10 mouse cellular contexts compared by ENCODE assay signal in genomic region chr6:91146443-91147151, GRCm38 (mm10). TPM values are rescaled to one million over a fixed set of nuclear protein-coding genes. Genes with fewer than 3 reads are reported as not detected.
DNase-seq lines count a peak whose midpoint lies in the region; ATAC-seq and TF ChIP-seq lines count a peak whose summit lies in the region.
"Had no signal": no experiment of that assay in that cellular context is flagged by ENCODE, and none has a peak within 500 bp of the region (broad histone marks: within the 10 kb centered on the region; RNA-seq: fewer than 3 reads in every experiment).

No protein-coding gene starts in this region.

- H3K36me3 ChIP-seq in kidney, postnatal 0 days (ENCODE audit: insufficient read depth, low read length), result no peaks in the 10 kb centered on the region
- H3K36me3 ChIP-seq in embryonic facial prominence, embryonic 12.5 days, result no peaks in the 10 kb centered on the region
- H3K36me3 ChIP-seq in hindbrain, embryonic 11.5 days (ENCODE audit: control insufficient read depth, insufficient read depth, low read length), result no peaks in the 10 kb centered on the region
- H3K36me3 ChIP-seq in neural tube, embryonic 12.5 days, result no peaks in the 10 kb centered on the region
- no peaks in the 10 kb centered on the region for H3K36me3 ChIP-seq in stomach, postnatal 0 days (ENCODE audit: control insufficient read depth, insufficient read depth, low read length)
- H3K36me3 ChIP-seq: limb, embryonic 15.5 days had no signal

- peak; percentile 58 for ATAC-seq in kidney, postnatal 0 days (replicated peaks; ENCODE audit: low FRiP score, low read depth)
- no peak; the same call in 1 of the 2 replicates for ATAC-seq in embryonic facial prominence, embryonic 12.5 days (ENCODE audit: insufficient number of reproducible peaks, insufficient read depth, low FRiP score, low TSS enrichment)
- peak; percentile 90 for ATAC-seq in hindbrain, embryonic 11.5 days (ENCODE audit: low FRiP score)
- ATAC-seq in neural tube, embryonic 12.5 days (ENCODE audit: low FRiP score, low read depth), result peak; percentile 88
- ATAC-seq in stomach, postnatal 0 days (ENCODE audit: low FRiP score, low TSS enrichment), result no peak

- no peak overlapping the region for H3K9ac ChIP-seq in kidney, postnatal 0 days (ENCODE audit: low read depth, low read length)
- H3K9ac ChIP-seq in embryonic facial prominence, embryonic 12.5 days, result no peak overlapping the region
- no peak overlapping the region for H3K9ac ChIP-seq in hindbrain, embryonic 11.5 days (ENCODE audit: low read depth, low read length)
- H3K9ac ChIP-seq in neural tube, embryonic 12.5 days, result no peak overlapping the region
- no peak overlapping the region for H3K9ac ChIP-seq in stomach, postnatal 0 days (ENCODE audit: low read length)
- H3K9ac ChIP-seq: limb, embryonic 15.5 days had no signal

- peak overlapping the region; percentile 16; the same call in 1 of the 2 replicates for H3K27ac ChIP-seq in kidney, postnatal 0 days
- peak overlapping the region; percentile 20; the same call in 1 of the 2 replicates for H3K27ac ChIP-seq in embryonic facial prominence, embryonic 12.5 days
- H3K27ac ChIP-seq in hindbrain, embryonic 11.5 days (ENCODE audit: low read depth, low read length), result peak overlapping the region; percentile 77
- peak overlapping the region; percentile 67 for H3K27ac ChIP-seq in neural tube, embryonic 12.5 days
- H3K27ac ChIP-seq in stomach, postnatal 0 days (replicated peaks), result no peak overlapping the region
- H3K27ac ChIP-seq: limb, embryonic 15.5 days had no signal

- WGBS in kidney, postnatal 0 days, result 24% methylated on average over 5 of the region's 5 CpGs
- 22% methylated on average over 5 of the region's 5 CpGs for WGBS in embryonic facial prominence, embryonic 12.5 days
- 35% methylated on average over 5 of the region's 5 CpGs for WGBS in hindbrain, embryonic 11.5 days
- WGBS in neural tube, embryonic 12.5 days, result 23% methylated on average over 5 of the region's 5 CpGs
- 47% methylated on average over 5 of the region's 5 CpGs for WGBS in stomach, postnatal 0 days

- DNase-seq in kidney, postnatal 0 days (ENCODE audit: low spot score), result peak; percentile 64
- DNase-seq in kidney, postnatal 25 days, result no peak
- peak; percentile 51 for DNase-seq in hindbrain, embryonic 11.5 days (ENCODE audit: low spot score)
- DNase-seq in stomach, postnatal 0 days (ENCODE audit: low spot score), result no peak
- DNase-seq in adrenal gland, adult (ENCODE audit: inconsistent age in 2 of 2, low spot score in 1 of 2), result no peak
- no peak for DNase-seq in urinary bladder, adult 2 months (ENCODE audit: low spot score)

- no peak for TF ChIP-seq EP300 in stomach, postnatal 0 days (optimal IDR thresholded peaks at IDR 0.05)

- 0 out of 2 replicates have a peak, but pooled peaks cover 3% of the 10 kb centered on the region for H3K4me1 ChIP-seq in kidney, postnatal 0 days (replicated peaks; ENCODE audit: insufficient read depth, low read length)
- peaks cover 13% of the 10 kb centered on the region; the same call in 1 of the 2 replicates for H3K4me1 ChIP-seq in embryonic facial prominence, embryonic 12.5 days
- peaks cover 10% of the 10 kb centered on the region; the same call in 1 of the 2 replicates for H3K4me1 ChIP-seq in hindbrain, embryonic 11.5 days (replicated peaks; ENCODE audit: control insufficient read depth, insufficient read depth, low read length)
- 0 out of 2 replicates have a peak, but pooled peaks cover 10% of the 10 kb centered on the region for H3K4me1 ChIP-seq in neural tube, embryonic 12.5 days
- H3K4me1 ChIP-seq in stomach, postnatal 0 days (replicated peaks; ENCODE audit: control insufficient read depth, insufficient read depth), result no peaks in the 10 kb centered on the region

- H3K27me3 ChIP-seq in kidney, postnatal 0 days (ENCODE audit: insufficient read depth, low read length), result no peaks in the 10 kb centered on the region
- no peaks in the 10 kb centered on the region for H3K27me3 ChIP-seq in embryonic facial prominence, embryonic 12.5 days
- H3K27me3 ChIP-seq in hindbrain, embryonic 11.5 days (ENCODE audit: control insufficient read depth, insufficient read depth, low read length), result no peaks in the 10 kb centered on the region
- no peaks in the 10 kb centered on the region for H3K27me3 ChIP-seq in neural tube, embryonic 12.5 days (replicated peaks)
- no peaks in the 10 kb centered on the region for H3K27me3 ChIP-seq in stomach, postnatal 0 days (ENCODE audit: control insufficient read depth, insufficient read depth, low read length)
- H3K27me3 ChIP-seq: limb, embryonic 15.5 days had no signal

- H3K4me3 ChIP-seq in kidney, postnatal 0 days (replicated peaks; ENCODE audit: low read depth, low read length), result no peak overlapping the region
- H3K4me3 ChIP-seq in embryonic facial prominence, embryonic 12.5 days, result no peak overlapping the region
- H3K4me3 ChIP-seq in hindbrain, embryonic 11.5 days (ENCODE audit: low read depth, low read length), result no peak overlapping the region
- H3K4me3 ChIP-seq in neural tube, embryonic 12.5 days, result no peak overlapping the region
- H3K4me3 ChIP-seq in stomach, postnatal 0 days (ENCODE audit: low read depth, low read length), result no peak overlapping the region
- H3K4me3 ChIP-seq: limb, embryonic 15.5 days had no signal

- no peaks in the 10 kb centered on the region for H3K9me3 ChIP-seq in kidney, postnatal 0 days (replicated peaks; ENCODE audit: low read length)
- no peaks in the 10 kb centered on the region for H3K9me3 ChIP-seq in embryonic facial prominence, embryonic 12.5 days
- H3K9me3 ChIP-seq in hindbrain, embryonic 11.5 days (ENCODE audit: control insufficient read depth, low read length), result no peaks in the 10 kb centered on the region
- H3K9me3 ChIP-seq in neural tube, embryonic 12.5 days, result no peaks in the 10 kb centered on the region
- H3K9me3 ChIP-seq in stomach, postnatal 0 days (ENCODE audit: control insufficient read depth, low read length), result no peaks in the 10 kb centered on the region
- H3K9me3 ChIP-seq: limb, embryonic 15.5 days had no signal

- 0 out of 2 replicates have a peak, but pooled peaks have one; percentile 24 for TF ChIP-seq CTCF in kidney, postnatal 0 days (IDR thresholded peaks at IDR 0.05; ENCODE audit: low read depth)
- no peak for TF ChIP-seq CTCF in stomach, postnatal 0 days (IDR thresholded peaks at IDR 0.05; ENCODE audit: low read depth)

- no peak overlapping the region for H3K4me2 ChIP-seq in kidney, postnatal 0 days (ENCODE audit: low read length)
- no peak overlapping the region for H3K4me2 ChIP-seq in embryonic facial prominence, embryonic 12.5 days (replicated peaks)
- H3K4me2 ChIP-seq in hindbrain, embryonic 11.5 days (replicated peaks; ENCODE audit: low read depth, low read length), result no peak overlapping the region
- no peak overlapping the region for H3K4me2 ChIP-seq in neural tube, embryonic 12.5 days (replicated peaks)
- no peak overlapping the region for H3K4me2 ChIP-seq in stomach, postnatal 0 days (replicated peaks; ENCODE audit: low read depth)
- H3K4me2 ChIP-seq: heart, embryonic 11.5 days; limb, embryonic 15.5 days had no signal

RNA-seq across cellular contexts. Expression of gene Hdac11, which starts 9.9 kb away (rescaled TPM):
- polyA plus RNA-seq in kidney, postnatal 0 days (2015; fragmentation: Nextera tagmentation; extraction: Ambion mirVana), result 16.2 and 17.3 TPM in 2 replicates
- polyA plus RNA-seq in embryonic facial prominence, embryonic 12.5 days (2016; fragmentation: Nextera tagmentation; extraction: Ambion mirVana), result 16.7 and 16.8 TPM in 2 replicates
- 13.2 and 14.5 TPM in 2 replicates for polyA plus RNA-seq in hindbrain, embryonic 11.5 days (2014; fragmentation: Nextera tagmentation; extraction: Ambion mirVana)
- 19.1 and 20.5 TPM in 2 replicates for polyA plus RNA-seq in neural tube, embryonic 12.5 days (2016; fragmentation: Nextera tagmentation; extraction: Ambion mirVana)
- 6.5 and 7.1 TPM in 2 replicates for polyA plus RNA-seq in stomach, postnatal 0 days (2015; fragmentation: Nextera tagmentation; extraction: Ambion mirVana)
- polyA plus RNA-seq in urinary bladder, adult 2 months (2012; rRNA removed), result 24.2 and 26.6 TPM in 2 replicates

RNA-seq across cellular contexts. Expression of gene Nup210, which starts 30.0 kb away (rescaled TPM):
- polyA plus RNA-seq in kidney, postnatal 0 days (2015; fragmentation: Nextera tagmentation; extraction: Ambion mirVana), result 11.7 and 14.1 TPM in 2 replicates
- 9.5 and 9.7 TPM in 2 replicates for polyA plus RNA-seq in embryonic facial prominence, embryonic 12.5 days (2016; fragmentation: Nextera tagmentation; extraction: Ambion mirVana)
- 11.9 and 12.3 TPM in 2 replicates for polyA plus RNA-seq in hindbrain, embryonic 11.5 days (2014; fragmentation: Nextera tagmentation; extraction: Ambion mirVana)
- 15.1 and 17.1 TPM in 2 replicates for polyA plus RNA-seq in neural tube, embryonic 12.5 days (2016; fragmentation: Nextera tagmentation; extraction: Ambion mirVana)
- polyA plus RNA-seq in stomach, postnatal 0 days (2015; fragmentation: Nextera tagmentation; extraction: Ambion mirVana), result 2.2 and 2.4 TPM in 2 replicates
- polyA plus RNA-seq in urinary bladder, adult 2 months (2012; rRNA removed), result 1.3 and 2.8 TPM in 2 replicates

Comparison
In these comparisons a context has a peak if more than half of its experiments do, and no peak if none do; other contexts are left out.
1. DNase-seq: peak in kidney, postnatal 0 days (single experiment) and hindbrain, embryonic 11.5 days (single experiment); none in kidney, postnatal 25 days (0 of 2), stomach, postnatal 0 days (single experiment), adrenal gland, adult (0 of 2) and urinary bladder, adult 2 months (single experiment).
2. ATAC-seq: peak in kidney, postnatal 0 days (single experiment), hindbrain, embryonic 11.5 days (single experiment) and neural tube, embryonic 12.5 days (single experiment); none in embryonic facial prominence, embryonic 12.5 days (single experiment) and stomach, postnatal 0 days (single experiment).